Mouse (Mus musculus) stomach, postnatal 0 days (tissue): ENCODE measurements around the gene Bpifb2.

ENCODE experiments used
- CTCF ChIP-seq: IDR thresholded peaks from 2 replicates; pipeline ENCODE4 v1.5.1; 2016; ENCODE audit warnings: antibody characterized with exemption, low read depth, mild to moderate bottlenecking, moderate library complexity
- EP300 ChIP-seq: optimal IDR thresholded peaks from 2 replicates; pipeline ENCODE3; 2016; ENCODE audit warnings: antibody characterized with exemption

DNA sequence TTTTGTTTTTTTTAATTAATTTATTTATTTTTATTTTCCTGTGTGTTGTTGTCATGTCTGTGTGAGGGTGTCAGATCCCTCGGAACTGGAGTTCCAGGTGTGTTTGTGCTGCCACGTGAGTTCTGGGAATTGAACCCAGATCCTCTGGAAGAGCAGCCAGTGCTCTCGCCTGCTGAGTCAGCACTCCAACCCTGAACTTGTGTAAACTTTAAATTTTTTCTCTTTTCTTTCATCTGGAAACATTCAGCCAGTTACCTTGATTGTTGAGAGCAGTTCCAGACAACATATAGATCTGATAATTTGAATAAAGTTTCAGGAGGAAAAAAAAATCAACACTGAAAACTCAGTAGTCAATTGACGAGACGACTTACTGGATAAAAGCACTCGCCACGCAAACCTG, 46.1 kb upstream of the Bpifb2 start:
- no peak for TF ChIP-seq CTCF
- TF ChIP-seq EP300, result no peak
